Mouse (Mus musculus) lung, postnatal 0 days (tissue): ENCODE measurements at regions not wholly inside any gene's neighbourhood (a gene's known extent, or its start where the extent isn't known, plus 50 kb on each side); places are given as distances from the start of the nearest gene placed in this dataset.

Source experiments
- CTCF ChIP-seq: IDR thresholded peaks from 2 replicates; pipeline ENCODE4 v1.5.1; 2016; ENCODE audit warnings: antibody characterized with exemption, mild to moderate bottlenecking
- EP300 ChIP-seq: IDR thresholded peaks from 2 replicates; pipeline ENCODE4 v1.6.1; 2016; ENCODE audit warnings: antibody characterized with exemption, mild to moderate bottlenecking, control low read depth

- TF ChIP-seq EP300, result no peak
- TF ChIP-seq CTCF, result no peak
These were observed 89.7 kb upstream of the Fibin start for GRCm38 (mm10) chr2:110452694-110453093.
